Mouse (Mus musculus): ENCODE results near the gene Hfe2.

GRCm38 (mm10) chr3:96526864-96527542, 2.0 kb downstream of the Hfe2 start:
- TF ChIP-seq EP300 (IDR thresholded peaks at IDR 0.05; ENCODE audit: low read depth) = no peak
- no peak for TF ChIP-seq CTCF (IDR thresholded peaks at IDR 0.05; ENCODE audit: low read depth)

Measured in liver, embryonic 14.5 days (tissue).